Mouse (Mus musculus) MEL (cell line): Measurements from ENCODE around the gene Aftph. TPM values are rescaled to one million over a fixed set of nuclear protein-coding genes. Genes with fewer than 3 reads are reported as not detected.

Experiments used
- DNase-seq: peaks from one replicate; pipeline ENCODE4 v3.0.0; 2011; ENCODE audit warnings: low read depth, low spot score
- H3K27ac ChIP-seq: 2 replicates; pipeline ENCODE4 v1.5.1; 2012; ENCODE audit warnings: low read depth, mild to moderate bottlenecking, control low read depth, low read length, moderate library complexity; ENCODE audit not compliant: control insufficient read depth
- H3K27me3 ChIP-seq, 2 experiments: fragments of 150-350 bp in 1 of 2; sonication (generic) in 1 of 2; 2 replicates each; pipeline ENCODE4 v1.6.1; 2012; ENCODE audit warnings: low read length in 2 of 2, mild to moderate bottlenecking in 2 of 2, improper control_type of control experiment in 1 of 2, moderate library complexity in 1 of 2; ENCODE audit not compliant: insufficient read depth in 2 of 2, control insufficient read depth in 1 of 2
- H3K36me3 ChIP-seq, 2 experiments: 2 replicates each; pipeline ENCODE4 v1.6.1; 2012 to 2014; ENCODE audit warnings: low read length in 2 of 2, improper control_type of control experiment in 1 of 2, inconsistent platforms in 1 of 2, mild to moderate bottlenecking in 1 of 2; ENCODE audit not compliant: insufficient read depth in 2 of 2, control insufficient read depth in 1 of 2
- H3K4me1 ChIP-seq, 2 experiments: fragments of 150-350 bp in 1 of 2; sonication (generic) in 1 of 2; 2 replicates each; pipeline ENCODE4 v1.6.1; 2012; ENCODE audit warnings: low read length in 2 of 2, improper control_type of control experiment in 1 of 2, mild to moderate bottlenecking in 1 of 2; ENCODE audit not compliant: insufficient read depth in 2 of 2, control insufficient read depth in 1 of 2
- H3K4me3 ChIP-seq, 2 experiments: fragments of 150-350 bp in 1 of 2; sonication (generic) in 1 of 2; 2 replicates each; pipeline ENCODE4 v1.5.1; 2012; ENCODE audit warnings: low read depth in 2 of 2, low read length in 2 of 2, mild to moderate bottlenecking in 2 of 2, moderate library complexity in 2 of 2, control low read depth in 1 of 2, improper control_type of control experiment in 1 of 2; ENCODE audit not compliant: control insufficient read depth in 1 of 2, insufficient read depth in 1 of 2
- H3K79me2 ChIP-seq: 2 replicates; pipeline ENCODE4 v1.6.1; 2012; ENCODE audit warnings: mild to moderate bottlenecking, low read length, moderate library complexity; ENCODE audit not compliant: control insufficient read depth, poor library complexity, insufficient read depth
- H3K9ac ChIP-seq: 2 replicates; pipeline ENCODE4 v1.6.1; 2012; ENCODE audit warnings: low read depth, mild to moderate bottlenecking, control low read depth, low read length, moderate library complexity; ENCODE audit not compliant: control insufficient read depth, poor library complexity, severe bottlenecking
- H3K9me3 ChIP-seq: fragments of 150-350 bp; sonication (generic); replicated peaks from 2 replicates; pipeline ENCODE4 v1.6.1; 2012; ENCODE audit warnings: mild to moderate bottlenecking, low read length, improper control_type of control experiment, moderate library complexity; ENCODE audit not compliant: insufficient read depth
- BHLHE40 ChIP-seq: IDR thresholded peaks from 2 replicates; pipeline ENCODE4 v1.6.1; 2012; ENCODE audit warnings: low read depth, mild to moderate bottlenecking, inconsistent platforms, low read length, improper control_type of control experiment, borderline replicate concordance
- CHD1 ChIP-seq: IDR thresholded peaks from 2 replicates; pipeline ENCODE4 v1.6.1; 2012; ENCODE audit warnings: low read depth, mild to moderate bottlenecking, inconsistent platforms, low read length, improper control_type of control experiment
- CHD2 ChIP-seq: IDR thresholded peaks from 2 replicates; pipeline ENCODE4 v1.6.1; 2011; ENCODE audit warnings: low read length, improper control_type of control experiment
- CTCF ChIP-seq, 3 experiments: IDR thresholded peaks in 2 of 3; conservative IDR thresholded peaks in 1 of 3; 2 replicates each; pipeline ENCODE4 v1.5.1; 2011 to 2012; ENCODE audit warnings: low read length in 3 of 3, low read depth in 2 of 3, mild to moderate bottlenecking in 2 of 3, improper control_type of control experiment in 1 of 3, inconsistent platforms in 1 of 3, mixed read lengths in 1 of 3, moderate library complexity in 1 of 3; ENCODE audit not compliant: control insufficient read depth in 1 of 3, insufficient read depth in 1 of 3, poor library complexity in 1 of 3, severe bottlenecking in 1 of 3
- E2F4 ChIP-seq: IDR thresholded peaks from 2 replicates; pipeline ENCODE4 v1.6.1; 2011; ENCODE audit warnings: low read depth, low read length, improper control_type of control experiment, borderline replicate concordance
- ELF1 ChIP-seq: IDR thresholded peaks from 2 replicates; pipeline ENCODE4 v1.6.1; 2014; ENCODE audit warnings: low read depth, mild to moderate bottlenecking, inconsistent platforms, low read length, improper control_type of control experiment, moderate library complexity
- EP300 ChIP-seq, 2 experiments: IDR thresholded peaks; 2 replicates each; pipeline ENCODE4 v1.6.1; 2011; ENCODE audit warnings: improper control_type of control experiment in 2 of 2, low read length in 2 of 2, low read depth in 1 of 2, mild to moderate bottlenecking in 1 of 2
- ETS1 ChIP-seq: IDR thresholded peaks from 2 replicates; pipeline ENCODE4 v1.6.1; 2012; ENCODE audit warnings: low read depth, mild to moderate bottlenecking, inconsistent platforms, low read length, improper control_type of control experiment, moderate library complexity
- GABPA ChIP-seq: IDR thresholded peaks from 2 replicates; pipeline ENCODE4 v1.6.1; 2012; ENCODE audit warnings: low read depth, mild to moderate bottlenecking, inconsistent platforms, low read length, improper control_type of control experiment, moderate library complexity
- GATA1 ChIP-seq: IDR thresholded peaks from 2 replicates; pipeline ENCODE4 v1.6.1; 2011; ENCODE audit warnings: low read depth, low read length, improper control_type of control experiment
- HCFC1 ChIP-seq: IDR thresholded peaks from 2 replicates; pipeline ENCODE4 v1.6.1; 2012; ENCODE audit warnings: low read depth, mild to moderate bottlenecking, inconsistent platforms, low read length, improper control_type of control experiment, moderate library complexity
- KAT2A ChIP-seq: conservative IDR thresholded peaks from 2 replicates; pipeline ENCODE4 v1.6.1; 2012; ENCODE audit warnings: low read depth, low read length, improper control_type of control experiment, inconsistent platforms
- MAFK ChIP-seq: IDR thresholded peaks from 2 replicates; pipeline ENCODE4 v1.6.1; 2011; ENCODE audit warnings: low read depth, mild to moderate bottlenecking, low read length, improper control_type of control experiment, borderline replicate concordance
- MAX ChIP-seq: IDR thresholded peaks from 2 replicates; pipeline ENCODE4 v1.6.1; 2011; ENCODE audit warnings: low read length, improper control_type of control experiment
- MAZ ChIP-seq: IDR thresholded peaks from 2 replicates; pipeline ENCODE4 v1.6.1; 2012; ENCODE audit warnings: low read depth, mild to moderate bottlenecking, inconsistent platforms, low read length, improper control_type of control experiment
- MEF2A ChIP-seq: IDR thresholded peaks from 2 replicates; pipeline ENCODE4 v1.6.1; 2014; ENCODE audit warnings: low read depth, mild to moderate bottlenecking, inconsistent platforms, low read length, improper control_type of control experiment; ENCODE audit not compliant: poor library complexity, insufficient replicate concordance, severe bottlenecking; ENCODE audit errors: extremely low read depth
- MXI1 ChIP-seq: IDR thresholded peaks from 2 replicates; pipeline ENCODE4 v1.6.1; 2011; ENCODE audit warnings: mild to moderate bottlenecking, low read depth, low read length, improper control_type of control experiment
- MYB ChIP-seq: IDR thresholded peaks from 2 replicates; pipeline ENCODE4 v1.6.1; 2011; ENCODE audit warnings: mild to moderate bottlenecking, low read depth, low read length, improper control_type of control experiment
- MYC ChIP-seq: IDR thresholded peaks from 2 replicates; pipeline ENCODE4 v1.6.1; 2011; ENCODE audit warnings: low read depth, mild to moderate bottlenecking, low read length, improper control_type of control experiment, moderate library complexity
- NELFE ChIP-seq: IDR thresholded peaks from 2 replicates; pipeline ENCODE4 v1.6.1; 2011; ENCODE audit warnings: low read depth, low read length, improper control_type of control experiment
- NRF1 ChIP-seq: IDR thresholded peaks from 2 replicates; pipeline ENCODE4 v1.6.1; 2014; ENCODE audit warnings: low read depth, mild to moderate bottlenecking, inconsistent platforms, low read length, improper control_type of control experiment, moderate library complexity; ENCODE audit not compliant: poor library complexity, insufficient read depth, severe bottlenecking
- POLR2A ChIP-seq, 2 experiments: IDR thresholded peaks; 2 replicates each; pipeline ENCODE4 v1.6.1; 2011 to 2012; ENCODE audit warnings: low read length in 2 of 2, mild to moderate bottlenecking in 2 of 2, control low read depth in 1 of 2, improper control_type of control experiment in 1 of 2, low read depth in 1 of 2, moderate library complexity in 1 of 2; ENCODE audit not compliant: control insufficient read depth in 1 of 2, insufficient read depth in 1 of 2, poor library complexity in 1 of 2
- POLR2AphosphoS2 ChIP-seq: IDR thresholded peaks from 2 replicates; pipeline ENCODE4 v1.6.1; 2011; ENCODE audit warnings: low read length, improper control_type of control experiment
- RAD21 ChIP-seq: IDR thresholded peaks from 2 replicates; pipeline ENCODE4 v1.6.1; 2011; ENCODE audit warnings: mild to moderate bottlenecking, low read depth, low read length, improper control_type of control experiment
- RCOR1 ChIP-seq: IDR thresholded peaks from 2 replicates; pipeline ENCODE4 v1.6.1; 2012; ENCODE audit warnings: low read depth, mild to moderate bottlenecking, inconsistent platforms, low read length, improper control_type of control experiment
- SMC3 ChIP-seq: IDR thresholded peaks from 2 replicates; pipeline ENCODE4 v1.6.1; 2011; ENCODE audit warnings: low read depth, low read length, improper control_type of control experiment
- TAL1 ChIP-seq: IDR thresholded peaks from 2 replicates; pipeline ENCODE4 v1.6.1; 2012; ENCODE audit warnings: mild to moderate bottlenecking, inconsistent platforms, low read length, moderate library complexity, mixed read lengths
- TBP ChIP-seq: IDR thresholded peaks from 2 replicates; pipeline ENCODE4 v1.8.0; 2011; ENCODE audit warnings: low read depth, low read length, improper control_type of control experiment
- TCF12 ChIP-seq: IDR thresholded peaks from 2 replicates; pipeline ENCODE4 v1.6.1; 2014; ENCODE audit warnings: low read depth, mild to moderate bottlenecking, inconsistent platforms, low read length, improper control_type of control experiment, moderate library complexity
- UBTF ChIP-seq: IDR thresholded peaks from 2 replicates; pipeline ENCODE4 v1.6.1; 2012; ENCODE audit warnings: low read depth, mild to moderate bottlenecking, inconsistent platforms, low read length, improper control_type of control experiment, moderate library complexity, borderline replicate concordance; ENCODE audit not compliant: insufficient read depth
- USF1 ChIP-seq: IDR thresholded peaks from 2 replicates; pipeline ENCODE4 v1.6.1; 2014; ENCODE audit warnings: low read depth, mild to moderate bottlenecking, inconsistent platforms, low read length, improper control_type of control experiment, moderate library complexity
- USF2 ChIP-seq, 2 experiments: IDR thresholded peaks; 2 replicates each; pipeline ENCODE4 v1.6.1; 2011 to 2012; ENCODE audit warnings: improper control_type of control experiment in 2 of 2, low read length in 2 of 2, borderline replicate concordance in 1 of 2, inconsistent platforms in 1 of 2, low read depth in 1 of 2, mild to moderate bottlenecking in 1 of 2; ENCODE audit not compliant: insufficient read depth in 1 of 2
- ZC3H11A ChIP-seq: IDR thresholded peaks from 2 replicates; pipeline ENCODE4 v1.6.1; 2012; ENCODE audit warnings: low read depth, mild to moderate bottlenecking, inconsistent platforms, low read length, improper control_type of control experiment
- ZKSCAN1 ChIP-seq: IDR thresholded peaks from 2 replicates; pipeline ENCODE4 v1.6.1; 2012; ENCODE audit warnings: low read depth, mild to moderate bottlenecking, inconsistent platforms, low read length, improper control_type of control experiment, moderate library complexity
- ZMIZ1 ChIP-seq: IDR thresholded peaks from 2 replicates; pipeline ENCODE4 v1.6.1; 2012; ENCODE audit warnings: low read depth, mild to moderate bottlenecking, inconsistent platforms, low read length, improper control_type of control experiment, moderate library complexity
- ZNF384 ChIP-seq: IDR thresholded peaks from 2 replicates; pipeline ENCODE4 v1.6.1; 2012; ENCODE audit warnings: low read depth, mild to moderate bottlenecking, inconsistent platforms, low read length, improper control_type of control experiment
- polyA plus RNA-seq, 2 experiments: library from polyadenylated mRNA; stranded (reverse) in 1 of 2; unstranded in 1 of 2; fragments of >175 nt in 1 of 2; fragments of >200 nt in 1 of 2; gene quantifications; 2 replicates each; pipeline versions ENCODE4 v1.2.1 to v1.2.4; 2012; ENCODE audit warnings: low replicate concordance in 2 of 2, low read depth in 1 of 2; ENCODE audit not compliant: insufficient read length in 2 of 2, insufficient read depth in 1 of 2, missing spikeins in 1 of 2
- total RNA-seq: library from RNA; depleted of rRNA; stranded (reverse); fragments of 300-350 nt; gene quantifications from 2 replicates; pipeline ENCODE4 v1.2.3, GENCODE M21; 2012

Aftph gene
- total and polyA plus RNA-seq, 3 experiments = 38.1 to 47.2 (median 38.1) TPM

DNA sequence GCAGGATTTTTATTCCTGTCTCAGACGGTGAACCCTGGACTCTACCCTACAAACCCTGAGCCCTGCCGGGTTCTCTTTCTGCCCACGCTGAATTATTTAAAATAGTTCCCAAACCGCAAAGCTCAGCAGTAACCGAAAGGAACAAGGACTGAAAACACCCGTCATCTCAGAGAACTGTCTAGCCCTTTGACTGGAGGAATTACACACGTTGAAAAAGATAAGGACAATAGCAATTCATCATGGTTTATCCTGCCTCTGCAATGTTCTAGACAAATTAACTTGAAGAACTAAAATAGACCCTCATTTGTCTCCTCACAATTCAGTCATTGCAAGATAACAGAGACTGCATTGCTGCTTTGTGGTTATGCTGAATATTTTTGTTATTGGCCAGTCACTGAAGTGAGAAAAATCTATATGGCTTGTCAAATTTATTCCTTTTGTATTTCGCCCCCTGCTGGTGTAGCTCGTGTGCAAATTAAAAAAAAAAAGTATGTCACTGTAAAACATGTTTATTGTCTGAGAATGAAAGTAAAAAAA, 1.0 kb upstream of the Aftph start:
- peak; percentile 94 for DNase-seq
- H3K27me3 ChIP-seq = peaks cover 0 to 7% of the 10 kb centered on the region in 2 experiments; a peak in 2 of 4 replicates
- H3K4me3 ChIP-seq = peak overlapping the region; percentile 78 to 98
- H3K27ac ChIP-seq = peak overlapping the region; percentile 100
- H3K79me2 ChIP-seq = peaks cover 16% of the 10 kb centered on the region
- peak overlapping the region; percentile 100 for H3K9ac ChIP-seq
- no peaks in the 10 kb centered on the region for H3K9me3 ChIP-seq
- H3K36me3 ChIP-seq = peaks cover 0 to 13% of the 10 kb centered on the region in 2 experiments; a peak in 2 of 4 replicates
- peaks cover 3 to 9% of the 10 kb centered on the region in 2 experiments; a peak in 3 of 4 replicates for H3K4me1 ChIP-seq
- peak; percentile 48; the same call in 1 of the 2 replicates for TF ChIP-seq ZKSCAN1
- TF ChIP-seq CTCF (IDR thresholded peaks at IDR 0.05 in 2 of 3, conservative IDR thresholded peaks at IDR 0.05 in 1 of 3; ENCODE audit: control insufficient read depth in 1 of 3, insufficient read depth in 1 of 3, low read depth in 2 of 3, low read length in 3 of 3, poor library complexity in 1 of 3, severe bottlenecking in 1 of 3) = peak; percentile 22 to 90 (median 47); a peak in 5 of 6 replicates
- TF ChIP-seq EP300 (IDR thresholded peaks at IDR 0.05; ENCODE audit: low read depth in 1 of 2, low read length in 2 of 2) = peak in 1 of 2 experiments; percentile 58; a peak in 3 of 4 replicates
- no peak for TF ChIP-seq ELF1
- TF ChIP-seq USF2 (IDR thresholded peaks at IDR 0.05; ENCODE audit: borderline replicate concordance in 1 of 2, insufficient read depth in 1 of 2, low read depth in 1 of 2, low read length in 2 of 2) = no peak
- TF ChIP-seq HCFC1 = peak; percentile 73
- TF ChIP-seq NELFE = no peak; the same call in 1 of the 2 replicates
- TF ChIP-seq MYB = no peak
- peak; percentile 73; the same call in 1 of the 2 replicates for TF ChIP-seq CHD1
- TF ChIP-seq CHD2 = no peak
- no peak for TF ChIP-seq GABPA
- peak; percentile 51; the same call in 1 of the 2 replicates for TF ChIP-seq MAX
- TF ChIP-seq POLR2AphosphoS2 = no peak
- TF ChIP-seq ZMIZ1 = no peak
- TF ChIP-seq UBTF = no peak
- TF ChIP-seq TAL1 = no peak
- 0 out of 2 replicates have a peak, but pooled peaks have one; percentile 1 for TF ChIP-seq MEF2A
- no peak for TF ChIP-seq POLR2A (IDR thresholded peaks at IDR 0.05; ENCODE audit: control insufficient read depth in 1 of 2, insufficient read depth in 1 of 2, low read depth in 1 of 2, low read length in 2 of 2, poor library complexity in 1 of 2)
- TF ChIP-seq KAT2A = no peak; the same call in 1 of the 2 replicates
- TF ChIP-seq MYC = peak; percentile 90
- peak; percentile 88 for TF ChIP-seq SMC3
- TF ChIP-seq ZNF384 = peak; percentile 99
- TF ChIP-seq BHLHE40 = no peak
- TF ChIP-seq NRF1 = no peak
- no peak for TF ChIP-seq E2F4
- TF ChIP-seq USF1 = no peak
- peak; percentile 78; the same call in 1 of the 2 replicates for TF ChIP-seq RCOR1
- peak; percentile 82 for TF ChIP-seq ETS1
- no peak for TF ChIP-seq MAZ
- no peak; the same call in none of the 2 replicates for TF ChIP-seq TBP
- peak; percentile 72 for TF ChIP-seq RAD21
- peak; percentile 49 for TF ChIP-seq TCF12
- peak; percentile 89 for TF ChIP-seq MXI1
- TF ChIP-seq GATA1 = peak; percentile 85
- peak; percentile 69 for TF ChIP-seq ZC3H11A
- TF ChIP-seq MAFK = peak; percentile 42
